Mouse (Mus musculus) E14TG2a.4 (cell line): ENCODE measurements around the gene Bsg.

Experiments
- CTCF ChIP-seq: conservative IDR thresholded peaks from 2 replicates; pipeline ENCODE4 v1.5.1; 2014; ENCODE audit warnings: low read length
- NANOG ChIP-seq: IDR thresholded peaks from 2 replicates; pipeline ENCODE4 v1.6.1; 2014; ENCODE audit warnings: borderline replicate concordance, low read length, mixed read lengths
- POU5F1 ChIP-seq: IDR thresholded peaks from 2 replicates; pipeline ENCODE4 v1.6.1; 2014; ENCODE audit warnings: low read length, borderline replicate concordance

- TF ChIP-seq CTCF (no peak), NANOG (no peak), POU5F1 (no peak)
These were observed 10.5 kb upstream of the Bsg start for GRCm38 (mm10) chr10:79693580-79694378.
